Mouse (Mus musculus) small intestine, adult 2 months (tissue): ENCODE results near the gene Pgbd1.

Experiments
- CTCF ChIP-seq: fragments of 200-500 bp; IDR thresholded peaks from 2 replicates; pipeline ENCODE4 v1.5.1; 2012; ENCODE audit warnings: low read depth, mild to moderate bottlenecking, control low read depth, inconsistent platforms, low read length, moderate library complexity, mixed read lengths; ENCODE audit not compliant: insufficient replicate concordance, insufficient read length; ENCODE audit errors: extremely low read depth
- POLR2A ChIP-seq: fragments of 200-500 bp; IDR thresholded peaks from 2 replicates; pipeline ENCODE4 v1.6.1; 2012; ENCODE audit warnings: low read depth, mild to moderate bottlenecking, control low read depth, inconsistent platforms, low read length, moderate library complexity

GRCm38 (mm10) chr13:21414231-21415212 is 26.3 kb downstream of the Pgbd1 start:
- no peak for TF ChIP-seq CTCF
- no peak for TF ChIP-seq POLR2A
